Mouse (Mus musculus) lung, postnatal 36 days (tissue): ENCODE measurements at regions not wholly inside any gene's neighbourhood (a gene's known extent, or its start where the extent isn't known, plus 50 kb on each side); places are given as distances from the start of the nearest gene placed in this dataset.
A peak's percentile ranks its signal among the peaks of the same experiment; 100 is the strongest.
"Not testable (repeated sequence)": the region's sequence is repeated elsewhere in the genome, so short reads cannot be mapped to it uniquely, and the experiment has no call there.

Experiments
- DNase-seq: peaks from one replicate; pipeline ENCODE4 v3.0.0; 2022; ENCODE audit warnings: mixed read lengths

- DNase-seq = not testable (repeated sequence)
These were observed 256.5 kb upstream of the Olfr161 start for GRCm38 (mm10) chr16:3334355-3334754.

GRCm38 (mm10) chr16:3343372-3343771 lies 247.5 kb upstream of the Olfr161 start:
- not testable (repeated sequence) for DNase-seq

GRCm38 (mm10) chr16:3344725-3345380 lies 246.0 kb upstream of the Olfr161 start:
- not testable (repeated sequence) for DNase-seq

GRCm38 (mm10) chr16:3349382-3349781 lies 241.5 kb upstream of the Olfr161 start:
- DNase-seq = not testable (repeated sequence)

- DNase-seq = not testable (repeated sequence)
These were observed 240.8 kb upstream of the Olfr161 start for GRCm38 (mm10) chr16:3349850-3350547.

GRCm38 (mm10) chr16:3350668-3351507 lies 240.0 kb upstream of the Olfr161 start:
- not testable (repeated sequence) for DNase-seq

GRCm38 (mm10) chr16:3351508-3352046 lies 239.3 kb upstream of the Olfr161 start:
- DNase-seq = peak; percentile 0
